Mouse (Mus musculus) erythroblast, embryonic 14.5 days (primary cell): ENCODE data around the gene Dnmt3l.

Experiments
- GATA1 ChIP-seq: IDR thresholded peaks from 2 replicates; pipeline ENCODE4 v1.6.1; 2012; ENCODE audit warnings: low read length, inconsistent platforms, mixed read lengths
- TAL1 ChIP-seq: IDR thresholded peaks from 3 replicates; pipeline ENCODE4 v1.6.1; 2012; ENCODE audit warnings: low read length, inconsistent platforms, mixed read lengths

DNA sequence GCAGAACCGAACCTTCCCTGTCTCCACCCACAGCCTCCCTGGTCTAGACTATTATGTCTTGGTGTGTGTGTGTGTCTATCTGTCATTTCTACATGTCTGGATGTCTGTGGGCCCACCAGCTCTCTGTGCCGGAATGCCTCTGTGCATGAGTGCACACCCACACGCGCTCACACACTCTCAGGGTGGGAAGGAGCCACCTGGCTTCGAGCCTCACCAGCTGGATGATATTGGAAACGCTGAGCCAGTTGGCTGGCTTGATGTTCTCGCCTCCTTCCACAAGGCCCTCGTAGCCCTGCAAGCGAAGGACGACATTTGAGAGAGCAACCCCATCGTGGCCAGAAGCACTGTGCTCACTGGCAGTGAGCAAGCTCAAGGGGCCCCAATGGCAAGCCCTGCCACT is 40.0 kb upstream of the Dnmt3l start:
- TF ChIP-seq GATA1 (no peak), TAL1 (no peak)
